Mouse (Mus musculus) olfactory bulb, adult 2 months (tissue): ENCODE results near the gene Gng12. TPM values are rescaled to one million over a fixed set of nuclear protein-coding genes. Genes with fewer than 3 reads are reported as not detected.
"Not testable (repeated sequence)": the region's sequence is repeated elsewhere in the genome, so short reads cannot be mapped to it uniquely, and the experiment has no call there.

Experiments used
- H3K27ac ChIP-seq: fragments of 200-500 bp; 2 replicates; pipeline ENCODE4 v1.5.1; 2012; ENCODE audit warnings: low read depth, low read length; ENCODE audit not compliant: insufficient read depth
- H3K4me1 ChIP-seq: fragments of 200-500 bp; 2 replicates; pipeline ENCODE4 v1.6.1; 2012; ENCODE audit warnings: low read length; ENCODE audit not compliant: control insufficient read depth, insufficient read depth
- H3K4me3 ChIP-seq: fragments of 200-500 bp; 2 replicates; pipeline ENCODE4 v1.5.1; 2012; ENCODE audit warnings: mild to moderate bottlenecking, low read depth, low read length, moderate library complexity; ENCODE audit not compliant: insufficient read depth
- CTCF ChIP-seq: fragments of 200-500 bp; IDR thresholded peaks from 2 replicates; pipeline ENCODE4 v1.5.1; 2012; ENCODE audit warnings: low read depth, mild to moderate bottlenecking, low read length, moderate library complexity; ENCODE audit not compliant: insufficient read depth
- POLR2A ChIP-seq: fragments of 200-500 bp; IDR thresholded peaks from 2 replicates; pipeline ENCODE4 v1.6.1; 2012; ENCODE audit warnings: mild to moderate bottlenecking, low read depth, low read length, moderate library complexity; ENCODE audit not compliant: insufficient read depth
- WGBS: fragments of 180-500 bp; shearing (Covaris S2); methylation state at CpG from one replicate; pipeline ENCODE4 v1.1.7; 2018; 5-methylcytosine and 5-hydroxymethylcytosine counted together
- polyA plus RNA-seq: library from polyadenylated mRNA; stranded (reverse); fragments of >200 nt; gene quantifications from 2 replicates; pipeline ENCODE4 v1.2.4, GENCODE M21; 2012; ENCODE audit warnings: low replicate concordance; ENCODE audit not compliant: missing spikeins, insufficient read depth, insufficient read length

The Gng12 gene
- polyA plus RNA-seq, 1 experiment, result not detected

DNA sequence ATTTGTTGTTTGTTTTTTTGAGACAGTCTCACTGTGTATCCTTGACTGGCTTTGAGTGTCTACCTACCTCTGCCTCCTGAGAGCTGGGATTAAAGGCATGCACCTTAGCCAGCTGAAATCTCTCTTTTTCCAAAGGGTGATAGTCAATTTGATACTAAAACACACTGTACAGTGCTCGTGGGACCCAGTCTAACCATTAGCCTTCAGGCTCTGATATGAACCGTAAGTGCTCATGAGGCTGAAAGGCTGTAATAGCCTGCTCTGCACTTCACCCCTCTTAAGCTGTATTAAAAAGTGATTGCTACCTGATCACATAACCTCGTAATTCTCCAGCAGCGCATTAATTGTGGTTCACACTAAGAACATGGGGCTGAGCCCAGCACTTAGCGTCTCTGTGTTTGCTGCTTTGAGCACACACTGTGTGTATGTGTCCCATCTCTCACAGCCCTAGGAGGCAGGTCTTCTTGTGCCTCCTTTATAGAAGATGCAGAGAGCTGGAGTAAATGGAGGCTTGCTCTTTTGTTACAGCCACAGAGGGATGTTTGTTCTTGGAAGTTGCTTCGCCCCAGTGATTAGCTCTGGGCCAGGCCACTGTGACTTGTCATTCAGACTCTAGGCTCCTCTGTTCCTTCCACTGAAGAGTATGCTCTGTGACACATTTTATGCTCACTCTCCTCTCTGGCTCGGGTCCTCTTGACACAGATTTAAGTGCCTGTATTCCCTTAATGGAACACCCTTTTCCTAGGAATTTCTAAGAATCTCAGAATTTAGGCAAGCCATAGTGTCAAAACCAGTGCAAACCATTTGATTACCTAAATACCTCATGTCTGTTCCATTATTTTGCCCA is 114.4 kb downstream of the Gng12 start:
- Histone ChIP-seq H3K4me1 (no peaks in the 10 kb centered on the region; the same call in 1 of the 2 replicates), H3K4me3 (no peak overlapping the region), H3K27ac (no peak overlapping the region)
- 63% methylated on average over 7 of the region's 7 CpGs for WGBS
- TF ChIP-seq CTCF, result no peak
- TF ChIP-seq POLR2A, result no peak

DNA sequence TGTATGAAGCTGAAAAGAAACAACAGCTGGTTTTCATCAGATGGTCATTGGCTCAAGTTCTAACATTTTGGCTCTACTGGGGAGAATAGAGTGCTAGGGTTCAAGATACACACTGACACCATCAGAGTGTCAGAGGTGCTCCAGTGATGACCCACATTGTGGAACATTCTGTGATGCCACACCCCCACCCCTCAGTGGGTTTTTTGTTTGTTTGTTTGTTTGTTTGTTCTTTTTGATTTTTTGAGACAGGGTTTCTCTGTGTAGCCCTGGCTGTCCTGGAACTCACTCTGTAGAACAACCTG is 115.0 kb downstream of the Gng12 start:
- Histone ChIP-seq H3K4me1 (no peaks in the 10 kb centered on the region; the same call in 1 of the 2 replicates), H3K27ac (no peak overlapping the region), H3K4me3 (no peak overlapping the region)
- TF ChIP-seq CTCF (no peak), POLR2A (no peak)

GRCm38 (mm10) chr6:67013293-67013948 is 117.2 kb downstream of the Gng12 start:
- Histone ChIP-seq H3K4me1 (no peaks in the 10 kb centered on the region; the same call in 1 of the 2 replicates), H3K4me3 (no peak overlapping the region), H3K27ac (no peak overlapping the region)
- TF ChIP-seq CTCF (no peak), POLR2A (no peak)
- WGBS, result 91% methylated on average over 6 of the region's 6 CpGs

- 92% methylated on average over 9 of the region's 9 CpGs for WGBS
Measured at GRCm38 (mm10) chr6:67013949-67014678, 117.9 kb downstream of the Gng12 start.

GRCm38 (mm10) chr6:67014679-67015075 is 118.5 kb downstream of the Gng12 start:
- Histone ChIP-seq H3K4me3 (no peak overlapping the region), H3K27ac (no peak overlapping the region), H3K4me1 (no peaks in the 10 kb centered on the region; the same call in 1 of the 2 replicates)
- TF ChIP-seq CTCF (no peak), POLR2A (no peak)
- 90% methylated on average over 1 of the region's 1 CpGs for WGBS

More at GRCm38 (mm10) chr6:67013949-67014678, 117.9 kb downstream of the Gng12 start:
- TF ChIP-seq POLR2A (no peak), CTCF (no peak)
- Histone ChIP-seq H3K27ac (no peak overlapping the region), H3K4me1 (no peaks in the 10 kb centered on the region; the same call in 1 of the 2 replicates), H3K4me3 (no peak overlapping the region)

DNA sequence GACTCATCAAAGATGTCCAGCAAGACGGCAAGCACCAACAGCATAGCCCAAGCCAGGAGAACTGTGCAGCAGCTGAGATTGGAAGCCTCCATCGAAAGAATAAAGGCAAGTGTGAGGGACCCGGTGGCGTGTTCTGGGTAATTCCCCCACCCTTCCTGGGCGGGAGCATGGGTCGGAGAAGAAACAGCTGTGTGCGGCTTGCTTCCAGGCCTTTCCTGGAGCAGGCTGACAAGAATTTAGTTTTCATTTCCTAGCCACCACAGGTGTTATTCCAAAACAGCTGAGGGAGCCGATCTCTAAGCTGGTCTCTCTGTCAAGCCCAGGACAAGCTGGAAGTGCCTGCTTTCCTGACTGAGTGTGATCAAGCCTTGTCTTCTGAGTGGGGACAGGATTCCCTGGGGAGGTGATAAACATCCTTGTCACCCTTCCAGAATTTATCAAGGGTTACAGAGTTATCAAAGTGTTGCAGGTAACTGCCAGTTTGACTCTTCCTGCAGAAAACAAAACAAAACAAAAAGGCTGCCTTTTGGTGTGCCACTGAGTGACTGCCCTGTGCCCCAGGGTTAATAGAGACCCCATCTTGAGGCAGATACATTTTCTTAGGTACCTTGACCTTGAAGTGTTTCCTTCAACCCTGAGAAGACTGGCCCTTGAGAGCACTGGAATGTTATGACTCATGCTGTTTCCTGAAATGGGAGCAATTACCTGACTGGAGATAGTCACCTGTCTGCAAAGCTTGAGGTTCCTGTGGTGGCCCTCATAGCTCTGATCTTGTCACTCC is 119.7 kb downstream of the Gng12 start:
- 82% methylated on average over 8 of the region's 8 CpGs for WGBS
- H3K4me3 ChIP-seq, result no peak overlapping the region
- H3K27ac ChIP-seq, result no peak overlapping the region
- no peak for TF ChIP-seq CTCF
- no peak for TF ChIP-seq POLR2A
- H3K4me1 ChIP-seq, result no peaks in the 10 kb centered on the region; the same call in 1 of the 2 replicates

DNA sequence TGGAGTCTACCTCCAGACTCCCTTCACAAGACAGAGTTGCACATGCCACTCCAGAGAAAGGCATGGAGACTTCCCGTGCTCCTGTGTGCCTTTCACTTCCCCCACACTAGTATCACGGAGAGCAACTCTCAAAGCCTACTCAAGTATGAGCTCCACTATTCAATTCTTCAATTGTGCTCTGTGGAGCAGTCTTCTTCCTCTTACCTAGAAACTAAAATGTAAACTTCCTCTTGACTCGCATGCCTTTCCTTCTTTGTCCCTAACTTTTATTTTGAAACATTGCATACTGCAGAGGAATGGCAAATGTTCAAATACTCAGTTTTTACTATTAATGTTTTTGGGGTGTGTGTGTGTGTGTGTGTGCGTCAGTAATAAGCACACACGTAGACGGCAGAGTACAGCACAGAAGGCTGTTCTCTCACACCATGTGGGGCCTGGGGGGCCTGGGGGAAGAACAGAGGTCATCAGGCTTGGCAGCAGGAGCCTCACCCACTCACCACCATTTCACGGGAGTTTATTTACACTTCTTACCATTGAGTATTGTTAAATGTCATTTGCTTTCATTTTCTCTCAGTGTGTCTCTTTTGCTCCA is 120.4 kb downstream of the Gng12 start:
- H3K4me3 ChIP-seq, result no peak overlapping the region
- no peak for TF ChIP-seq CTCF
- TF ChIP-seq POLR2A, result no peak
- H3K27ac ChIP-seq, result no peak overlapping the region
- 74% methylated on average over 7 of the region's 7 CpGs for WGBS
- no peaks in the 10 kb centered on the region; the same call in 1 of the 2 replicates for H3K4me1 ChIP-seq

DNA sequence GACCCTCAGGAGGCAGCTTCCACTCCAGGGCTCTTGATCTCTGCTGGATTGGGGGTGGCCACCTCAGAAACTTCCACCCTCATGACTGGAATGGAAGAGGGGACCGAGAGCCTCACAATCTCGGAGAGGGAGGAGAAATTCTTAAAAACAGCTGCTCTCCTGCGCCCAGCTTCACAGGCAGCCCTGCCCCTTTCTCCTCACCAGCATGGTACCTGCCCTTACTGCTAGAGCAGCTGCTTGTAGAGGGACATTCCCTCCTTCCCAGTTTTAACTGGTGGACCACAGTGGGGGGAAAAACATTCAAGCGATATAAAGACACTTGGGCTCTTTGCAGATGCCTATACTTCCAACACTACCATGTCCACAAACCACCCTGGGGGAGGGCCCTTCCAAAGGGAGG is 122.2 kb downstream of the Gng12 start:
- Histone ChIP-seq H3K4me1 (no peaks in the 10 kb centered on the region; the same call in 1 of the 2 replicates), H3K27ac (no peak overlapping the region), H3K4me3 (no peak overlapping the region)
- WGBS, result 64% methylated on average over 4 of the region's 4 CpGs
- TF ChIP-seq CTCF (no peak), POLR2A (no peak)

DNA sequence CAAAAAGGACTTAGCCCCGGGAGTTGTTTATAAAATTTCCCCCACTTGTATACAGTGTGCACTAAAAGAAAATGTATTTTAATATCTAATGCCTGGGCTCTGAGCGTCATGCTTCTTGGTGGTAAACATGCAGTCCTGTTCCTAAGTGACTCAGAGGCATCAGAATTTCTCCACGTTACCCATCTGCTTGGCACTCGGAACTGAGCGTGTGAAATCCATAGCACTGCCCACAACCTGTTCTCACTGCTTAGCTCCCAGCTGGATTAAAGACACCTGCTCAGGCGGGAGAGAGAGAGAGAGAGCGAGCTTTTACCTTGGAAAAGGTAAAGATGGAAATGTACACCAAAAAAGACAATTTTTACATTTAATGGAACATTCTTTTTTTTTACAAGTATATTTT is 122.8 kb downstream of the Gng12 start:
- WGBS, result 91% methylated on average over 7 of the region's 7 CpGs
- not testable (repeated sequence) for H3K27ac ChIP-seq, H3K4me1 ChIP-seq, H3K4me3 ChIP-seq
